Mouse (Mus musculus) kidney, embryonic 14.5 days (tissue): Measurements from ENCODE around the gene Tmem63b. TPM values are rescaled to one million over a fixed set of nuclear protein-coding genes. Genes with fewer than 3 reads are reported as not detected.

Experiments used
- ATAC-seq: fragments of 200-750 bp; cut with Nextera tagmentation; 2 replicates; pipeline ENCODE4 v1.8.0; 2017; ENCODE audit warnings: moderate number of reproducible peaks, mild to moderate bottlenecking, moderate TSS enrichment, moderate library complexity; ENCODE audit not compliant: low FRiP score, low TSS enrichment
- H3K27ac ChIP-seq: fragments of 300-500 bp; sonication (generic); 2 replicates; pipeline ENCODE4 v1.5.1; 2014; ENCODE audit warnings: low read depth, mild to moderate bottlenecking, low read length, moderate library complexity, mixed read lengths
- H3K27me3 ChIP-seq: fragments of 300-500 bp; sonication (generic); 2 replicates; pipeline ENCODE4 v1.6.1; 2014; ENCODE audit warnings: mild to moderate bottlenecking, low read length; ENCODE audit not compliant: control insufficient read depth, insufficient read depth
- H3K36me3 ChIP-seq: fragments of 300-500 bp; sonication (generic); 2 replicates; pipeline ENCODE4 v1.6.1; 2014; ENCODE audit warnings: low read length, mixed read lengths; ENCODE audit not compliant: control insufficient read depth, insufficient read depth
- H3K4me1 ChIP-seq: fragments of 300-500 bp; sonication (generic); 2 replicates; pipeline ENCODE4 v1.6.1; 2014; ENCODE audit warnings: low read length, mixed read lengths; ENCODE audit not compliant: control insufficient read depth, insufficient read depth
- H3K4me2 ChIP-seq: fragments of 300-500 bp; sonication (generic); replicated peaks from 2 replicates; pipeline ENCODE4 v1.6.1; 2014; ENCODE audit warnings: low read depth, mild to moderate bottlenecking, low read length
- H3K4me3 ChIP-seq: fragments of 300-500 bp; sonication (generic); 2 replicates; pipeline ENCODE4 v1.5.1; 2014; ENCODE audit warnings: mild to moderate bottlenecking, low read length
- H3K9ac ChIP-seq: fragments of 300-500 bp; sonication (generic); 2 replicates; pipeline ENCODE4 v1.6.1; 2014; ENCODE audit warnings: low read depth, mild to moderate bottlenecking, low read length, moderate library complexity
- H3K9me3 ChIP-seq: fragments of 300-500 bp; sonication (generic); 2 replicates; pipeline ENCODE4 v1.6.1; 2016; ENCODE audit warnings: low read length; ENCODE audit not compliant: control insufficient read depth
- WGBS: fragments of 180-500 bp; shearing (Covaris S2); extraction: QIAGEN DNeasy Blood & Tissue Kit; methylation state at CpG from one replicate; pipeline ENCODE4 v1.1.7; 2014; 5-methylcytosine and 5-hydroxymethylcytosine counted together
- polyA plus RNA-seq: library from polyadenylated mRNA; unstranded; fragments of >200 nt; fragmentation: Nextera tagmentation; extraction: Ambion mirVana; gene quantifications from 2 replicates; pipeline ENCODE4 v1.2.1, GENCODE M21; 2014

Gene Tmem63b
- polyA plus RNA-seq, 1 experiment from 2014 or later: 28.0 TPM

DNA sequence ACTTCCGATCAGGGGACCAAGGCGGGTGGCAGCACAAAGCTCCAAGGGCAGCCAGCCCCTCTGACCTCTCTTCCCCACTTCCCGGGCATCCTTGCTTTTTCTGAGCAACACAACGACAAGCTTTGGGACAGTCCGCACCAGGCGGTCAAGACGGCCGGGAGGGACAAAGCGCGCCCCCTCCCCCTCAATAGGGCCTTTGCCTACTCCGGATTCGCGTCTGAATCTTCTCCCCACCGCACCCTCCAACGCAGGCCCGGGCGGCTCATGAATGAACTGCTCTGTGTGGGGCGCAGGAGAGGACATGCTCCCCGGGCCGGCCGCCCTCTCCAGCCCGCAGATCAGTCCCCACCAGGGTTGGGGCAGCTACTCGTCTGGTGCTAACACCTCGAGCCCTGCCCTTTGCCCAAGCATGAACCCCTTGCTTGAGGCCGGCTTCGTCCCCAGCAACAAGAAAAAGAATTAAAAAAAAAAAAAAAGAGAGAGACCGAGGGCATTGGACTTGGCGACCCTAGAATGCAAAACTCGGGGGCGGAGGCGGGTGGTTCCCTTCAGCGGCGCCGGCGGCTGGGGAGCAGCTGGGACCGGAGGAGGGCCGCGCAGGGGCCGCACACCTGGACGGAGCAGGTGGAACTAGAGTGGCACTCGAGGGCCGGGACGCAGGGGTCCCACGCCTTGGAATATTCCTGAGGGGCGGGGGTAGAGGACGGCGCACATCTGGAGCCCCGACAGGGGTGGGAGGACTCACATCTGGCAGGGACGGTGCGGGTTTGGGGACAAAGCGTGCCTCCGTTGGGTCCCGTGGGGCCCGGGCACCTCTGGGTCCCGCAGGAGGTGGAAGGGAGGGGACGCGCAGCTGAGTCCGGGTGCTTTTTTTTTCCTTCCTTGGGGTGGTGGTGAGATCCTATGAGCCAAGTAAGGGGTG, 1.3 kb downstream of the Tmem63b start:
- peak overlapping the region; percentile 89 for H3K4me3 ChIP-seq
- H3K27me3 ChIP-seq: no peaks in the 10 kb centered on the region
- peak overlapping the region; percentile 85 for H3K9ac ChIP-seq
- peak overlapping the region; percentile 88 for H3K4me2 ChIP-seq
- no peaks in the 10 kb centered on the region for H3K36me3 ChIP-seq
- H3K9me3 ChIP-seq: peaks cover 3% of the 10 kb centered on the region; the same call in 1 of the 2 replicates
- under 1% methylated on average over 55 of the region's 58 CpGs for WGBS
- peak; percentile 60 for ATAC-seq
- H3K27ac ChIP-seq: peak overlapping the region; percentile 73
- peaks cover 18% of the 10 kb centered on the region for H3K4me1 ChIP-seq

DNA sequence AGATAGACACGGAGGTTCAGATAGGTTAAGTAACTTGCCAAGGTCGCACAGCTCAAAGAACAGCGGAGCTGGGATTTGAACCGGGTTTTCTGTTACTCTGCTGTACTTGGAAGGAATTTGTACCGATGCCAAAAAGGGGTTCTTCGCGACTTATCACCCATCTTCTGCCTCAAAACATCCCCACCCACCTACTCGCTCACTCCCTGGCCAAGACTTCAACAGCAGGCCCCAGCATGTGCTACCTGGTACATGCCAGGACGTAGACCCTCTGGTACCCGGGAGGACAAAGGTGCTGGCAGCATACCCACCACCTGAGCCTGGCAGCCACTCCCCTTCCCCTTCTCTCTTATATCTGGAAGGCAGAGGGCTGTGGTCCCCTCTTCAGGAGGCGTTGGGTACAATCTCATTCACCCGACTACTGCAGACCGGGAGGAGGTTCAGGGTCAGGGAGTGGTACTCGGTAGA, 2.0 kb downstream of the Tmem63b start:
- 29% methylated on average over 14 of the region's 14 CpGs for WGBS
- Histone ChIP-seq H3K4me3 (peak overlapping the region; percentile 89), H3K4me2 (peak overlapping the region; percentile 88), H3K9ac (peak overlapping the region; percentile 85), H3K27me3 (no peaks in the 10 kb centered on the region), H3K27ac (peak overlapping the region; percentile 73; the same call in 1 of the 2 replicates), H3K9me3 (peaks cover 3% of the 10 kb centered on the region; the same call in 1 of the 2 replicates), H3K4me1 (peaks cover 18% of the 10 kb centered on the region), H3K36me3 (no peaks in the 10 kb centered on the region)
- peak; percentile 6; the same call in 1 of the 2 replicates for ATAC-seq

DNA sequence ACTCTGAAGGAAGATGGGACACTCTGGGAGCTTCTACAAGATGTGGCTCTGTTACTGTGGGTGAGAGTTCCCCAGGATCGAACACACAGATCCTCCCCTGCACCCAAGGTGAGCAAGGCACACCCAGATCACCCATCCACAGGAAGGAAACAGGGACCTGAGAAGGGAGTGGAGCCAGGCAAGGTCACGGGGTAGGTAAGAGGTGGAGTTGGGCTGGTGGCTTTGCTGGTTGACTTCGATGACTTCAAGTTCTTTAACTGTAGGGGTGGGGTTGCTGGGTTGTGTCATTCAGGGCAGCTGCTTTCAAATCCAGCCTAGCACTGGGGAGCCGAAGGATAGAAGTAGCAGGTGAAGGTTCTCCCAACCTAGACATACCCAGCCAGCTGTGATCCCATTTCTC, 3.9 kb downstream of the Tmem63b start:
- no peak overlapping the region for H3K9ac ChIP-seq
- peaks cover 8% of the 10 kb centered on the region; the same call in 1 of the 2 replicates for H3K36me3 ChIP-seq
- peaks cover 18% of the 10 kb centered on the region for H3K4me1 ChIP-seq
- peaks cover 3% of the 10 kb centered on the region; the same call in 1 of the 2 replicates for H3K9me3 ChIP-seq
- WGBS: 92% methylated on average over 4 of the region's 4 CpGs
- ATAC-seq: no peak
- no peaks in the 10 kb centered on the region for H3K27me3 ChIP-seq
- H3K4me3 ChIP-seq: no peak overlapping the region
- H3K4me2 ChIP-seq: no peak overlapping the region
- H3K27ac ChIP-seq: no peak overlapping the region

DNA sequence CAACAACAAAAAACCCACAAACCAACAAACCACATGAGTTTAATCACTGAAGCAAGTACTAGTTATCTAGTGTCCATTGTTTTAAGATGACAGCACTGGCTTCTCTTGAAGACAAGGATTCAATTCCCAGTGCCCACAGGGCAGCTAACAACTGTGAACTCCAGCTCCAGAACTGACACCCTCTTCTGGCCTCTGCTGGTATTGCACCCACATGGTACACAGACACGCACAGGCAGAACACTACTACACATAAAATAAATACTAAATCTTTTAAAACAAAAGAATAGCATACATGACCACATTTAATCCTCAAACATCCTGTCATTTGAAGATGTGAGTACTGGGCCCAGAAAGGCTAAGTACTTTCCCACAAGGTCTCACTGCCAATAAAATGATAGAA, 5.1 kb downstream of the Tmem63b start:
- H3K4me1 ChIP-seq: peaks cover 8% of the 10 kb centered on the region; the same call in 1 of the 2 replicates
- no peak overlapping the region for H3K27ac ChIP-seq
- H3K9ac ChIP-seq: no peak overlapping the region
- H3K27me3 ChIP-seq: no peaks in the 10 kb centered on the region
- peaks cover 16% of the 10 kb centered on the region; the same call in 1 of the 2 replicates for H3K36me3 ChIP-seq
- ATAC-seq: no peak
- no peak overlapping the region for H3K4me2 ChIP-seq
- H3K9me3 ChIP-seq: peaks cover 3% of the 10 kb centered on the region; the same call in 1 of the 2 replicates
- WGBS: 100% methylated on average over 1 of the region's 1 CpGs
- H3K4me3 ChIP-seq: no peak overlapping the region

DNA sequence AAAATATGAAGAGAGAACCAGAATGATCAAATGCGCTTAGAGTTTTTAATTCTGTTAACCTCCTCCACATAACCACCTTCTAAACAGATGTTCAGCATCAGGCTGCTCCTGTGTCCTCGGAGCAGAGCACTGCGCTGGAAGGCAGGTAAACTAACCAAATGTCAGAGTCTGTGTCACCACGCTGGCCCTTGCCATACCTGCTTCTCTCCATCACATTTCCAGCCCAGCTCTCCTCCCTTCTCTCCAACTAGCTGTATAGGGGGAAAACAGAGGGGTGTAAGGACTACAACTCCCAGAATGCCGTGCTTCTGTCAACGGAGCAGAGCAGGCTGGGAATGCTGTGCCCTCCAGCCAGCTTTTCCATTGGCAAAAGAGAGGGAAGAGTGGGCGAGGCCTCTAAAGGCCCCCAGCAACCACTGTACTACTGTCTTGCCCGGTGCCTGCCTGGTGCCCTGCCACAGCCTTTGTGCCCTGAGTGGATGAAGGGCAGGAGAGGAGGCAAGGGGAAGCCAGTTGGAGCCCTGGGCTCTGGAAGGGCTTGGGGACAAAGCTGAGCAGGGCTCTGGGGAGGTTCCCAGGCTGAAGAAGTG, 6.2 kb downstream of the Tmem63b start:
- H3K9me3 ChIP-seq: peaks cover 3% of the 10 kb centered on the region; the same call in 1 of the 2 replicates
- H3K27me3 ChIP-seq: no peaks in the 10 kb centered on the region
- 55% methylated on average over 8 of the region's 8 CpGs for WGBS
- peak overlapping the region; percentile 37; the same call in 1 of the 2 replicates for H3K9ac ChIP-seq
- ATAC-seq: peak; percentile 56; the same call in 1 of the 2 replicates
- H3K4me1 ChIP-seq: peaks cover 8% of the 10 kb centered on the region; the same call in 1 of the 2 replicates
- H3K36me3 ChIP-seq: peaks cover 27% of the 10 kb centered on the region
- H3K4me3 ChIP-seq: no peak overlapping the region
- no peak overlapping the region for H3K27ac ChIP-seq
- H3K4me2 ChIP-seq: peak overlapping the region; percentile 24

DNA sequence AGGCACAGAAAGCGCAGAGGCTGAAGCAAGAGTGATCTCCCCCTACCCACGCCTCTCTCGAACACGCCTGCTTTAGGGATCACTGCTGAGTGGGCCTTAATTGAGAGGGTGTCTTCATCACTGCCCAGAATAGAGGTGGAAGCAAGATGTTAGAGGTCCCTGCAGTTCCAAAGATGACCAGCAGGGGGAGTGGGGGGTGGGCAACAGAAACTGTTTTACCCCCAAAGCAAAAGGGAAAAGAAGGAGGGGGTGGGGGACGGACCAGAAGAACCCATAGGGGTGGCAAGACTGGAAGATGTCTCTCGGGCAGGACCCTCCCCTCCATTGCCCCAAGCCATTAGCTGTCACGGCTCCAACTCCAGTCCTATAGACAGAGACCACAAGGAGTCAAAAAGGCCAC, 8.6 kb downstream of the Tmem63b start:
- H3K4me2 ChIP-seq: no peak overlapping the region
- no peaks in the 10 kb centered on the region for H3K27me3 ChIP-seq
- H3K4me1 ChIP-seq: peaks cover 6% of the 10 kb centered on the region; the same call in 1 of the 2 replicates
- no peak overlapping the region for H3K9ac ChIP-seq
- WGBS: 35% methylated on average over 7 of the region's 7 CpGs
- ATAC-seq: peak; percentile 22; the same call in 1 of the 2 replicates
- H3K27ac ChIP-seq: no peak overlapping the region
- H3K4me3 ChIP-seq: no peak overlapping the region
- H3K36me3 ChIP-seq: peaks cover 45% of the 10 kb centered on the region
- H3K9me3 ChIP-seq: peaks cover 3% of the 10 kb centered on the region; the same call in 1 of the 2 replicates

DNA sequence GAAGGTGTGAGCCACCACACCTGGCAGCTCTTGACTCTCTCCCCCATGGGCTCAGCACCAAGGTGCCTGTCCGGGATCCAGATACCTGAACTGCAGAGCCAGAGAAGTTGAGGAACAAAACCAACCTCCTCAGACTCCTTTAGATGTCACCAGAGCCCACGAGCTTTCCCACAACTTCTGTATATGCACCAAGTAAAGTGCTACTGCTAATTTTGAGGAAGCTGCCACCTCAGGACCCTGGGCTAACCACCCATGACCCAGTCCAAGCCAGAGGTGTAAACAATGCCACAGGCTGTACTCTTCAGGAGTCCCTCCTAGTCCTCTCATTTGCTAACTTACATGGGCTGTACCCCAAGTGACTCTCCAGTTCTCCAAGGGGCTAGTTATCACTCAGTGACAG, 14.1 kb downstream of the Tmem63b start:
- Histone ChIP-seq H3K9ac (no peak overlapping the region), H3K36me3 (peaks cover 73% of the 10 kb centered on the region), H3K27me3 (no peaks in the 10 kb centered on the region), H3K4me2 (no peak overlapping the region), H3K4me1 (no peaks in the 10 kb centered on the region), H3K9me3 (no peaks in the 10 kb centered on the region), H3K27ac (no peak overlapping the region), H3K4me3 (no peak overlapping the region)
- no peak for ATAC-seq
- 79% methylated on average over 2 of the region's 2 CpGs for WGBS

DNA sequence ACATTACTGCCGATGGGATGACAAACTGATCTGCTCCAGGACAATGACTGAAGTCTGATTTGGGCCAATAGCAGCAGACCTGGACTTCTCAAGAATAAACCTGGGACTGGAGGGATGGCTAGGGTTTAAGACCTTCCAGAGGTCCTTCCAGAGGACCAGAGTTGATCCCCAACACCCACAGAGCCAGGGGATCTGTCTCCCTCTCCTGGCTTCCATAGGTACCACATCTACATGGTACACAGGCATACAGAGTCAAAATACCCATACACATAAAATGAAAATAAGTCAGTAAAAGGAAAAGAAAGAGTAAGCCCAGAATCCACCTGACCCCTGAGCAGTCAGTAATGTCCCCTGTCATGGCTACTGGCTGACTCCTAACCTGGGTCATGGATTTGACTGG, 14.9 kb downstream of the Tmem63b start:
- Histone ChIP-seq H3K9ac (no peak overlapping the region), H3K36me3 (peaks cover 71% of the 10 kb centered on the region), H3K27ac (no peak overlapping the region), H3K9me3 (no peaks in the 10 kb centered on the region), H3K4me3 (no peak overlapping the region), H3K27me3 (no peaks in the 10 kb centered on the region), H3K4me2 (no peak overlapping the region), H3K4me1 (no peaks in the 10 kb centered on the region)
- 86% methylated on average over 1 of the region's 1 CpGs for WGBS
- no peak for ATAC-seq
